8 mouse cellular contexts compared by ENCODE assay signal in the genomic region with DNA sequence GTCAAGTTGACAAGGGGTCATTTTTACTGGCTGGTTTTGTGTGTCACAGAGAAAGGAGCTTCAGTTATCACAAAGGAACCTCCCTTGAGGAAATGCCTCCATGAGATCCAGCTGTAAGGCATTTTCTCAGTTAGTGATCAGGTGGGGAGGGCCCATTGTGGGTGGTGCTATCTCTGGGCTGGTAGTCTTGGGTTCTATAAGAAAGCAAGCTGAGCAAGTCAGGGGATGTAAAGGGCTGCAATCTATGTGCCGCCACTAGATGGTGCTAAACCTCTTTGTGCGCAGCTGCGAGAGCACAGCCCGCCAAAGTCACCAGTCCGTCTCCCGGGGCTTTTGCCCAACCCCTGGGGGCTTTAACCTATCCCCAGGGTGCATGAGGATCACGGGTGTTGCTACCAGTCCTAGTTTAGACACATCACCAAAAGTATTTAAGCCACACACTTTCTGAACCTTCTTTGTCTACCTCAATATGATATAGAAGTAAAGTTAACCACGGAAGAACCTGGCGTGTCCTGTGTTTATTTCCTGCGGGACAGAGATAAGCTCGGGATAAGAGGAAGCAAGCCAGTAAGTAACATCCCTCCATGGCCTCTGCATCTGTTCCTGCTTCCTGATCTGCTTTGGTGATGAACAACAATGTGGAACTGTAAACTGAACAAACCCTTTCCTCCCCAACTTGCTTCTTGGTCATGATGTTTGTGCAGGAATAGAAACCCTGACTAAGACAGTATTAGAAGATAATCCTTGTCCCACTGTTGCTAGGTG. TPM values are rescaled to one million over a fixed set of nuclear protein-coding genes. Genes with fewer than 3 reads are reported as not detected.
DNase-seq lines count a peak whose midpoint lies in the region; ATAC-seq lines count a peak whose summit lies in the region.
"Not testable (repeated sequence)": the region's sequence is repeated elsewhere in the genome, so short reads cannot be mapped to it uniquely, and the experiment has no call there.

No protein-coding gene starts in this region.

- DNase-seq in B cell, adult 2 months, result peak; percentile 76 to 78
- peak; percentile 68 to 76 for DNase-seq in cerebellum, adult 18-20 months
- DNase-seq in frontal cortex, adult 2 months (ENCODE audit: extremely low spot score in 1 of 2, low spot score in 1 of 2), result peak; percentile 55 to 90
- DNase-seq in heart, postnatal 36 days, result peak; percentile 78 to 81
- DNase-seq in kidney, postnatal 4 days, result peak; percentile 83 to 86
- peak; percentile 19 for DNase-seq in naive thymus-derived CD4-positive, alpha-beta T cell, adult 2 months (ENCODE audit: low read depth)

- not testable (repeated sequence) for H3K27me3 ChIP-seq in liver, embryonic 12.5 days (replicated peaks); stomach, embryonic 15.5 days (replicated peaks)

- WGBS in liver, embryonic 12.5 days (ENCODE audit: insufficient replicate concordance), result 2% methylated on average over 11 of the region's 11 CpGs
- WGBS in stomach, embryonic 15.5 days, result 3% methylated on average over 11 of the region's 11 CpGs

- H3K36me3 ChIP-seq in liver, embryonic 12.5 days; stomach, embryonic 15.5 days: not testable (repeated sequence)

- peak overlapping the region; percentile 27 for H3K4me3 ChIP-seq in liver, embryonic 12.5 days
- 0 out of 2 replicates have a peak overlapping the region, but pooled peaks have one; percentile 18 for H3K4me3 ChIP-seq in stomach, embryonic 15.5 days (replicated peaks)

- H3K4me1 ChIP-seq in liver, embryonic 12.5 days; stomach, embryonic 15.5 days: not testable (repeated sequence)

- ATAC-seq in liver, embryonic 12.5 days, result peak; percentile 46; the same call in 1 of the 2 replicates
- ATAC-seq in stomach, embryonic 15.5 days (ENCODE audit: insufficient read depth, low FRiP score, low read depth), result not testable (repeated sequence)

- H3K9ac ChIP-seq in liver, embryonic 12.5 days; stomach, embryonic 15.5 days: not testable (repeated sequence)

- intact Hi-C loops in heart, postnatal 36 days (cut with DNase I), result loop anchor here (1.0 to 10.0 kb wide), 4 partner anchors 55 to 388 kb away; partner anchors contain the start of genes Pask and Ppp1r7

- not testable (repeated sequence) for H3K27ac ChIP-seq in liver, embryonic 12.5 days; stomach, embryonic 15.5 days

- H3K4me2 ChIP-seq in liver, embryonic 12.5 days, result peak overlapping the region; percentile 59
- H3K4me2 ChIP-seq in stomach, embryonic 15.5 days, result peak overlapping the region; percentile 46

- not testable (repeated sequence) for H3K9me3 ChIP-seq in liver, embryonic 12.5 days (replicated peaks); stomach, embryonic 15.5 days

RNA-seq across cellular contexts. Expression of gene Gpr35, which starts 6.1 kb away (rescaled TPM):
- polyA plus RNA-seq in frontal cortex, adult 2 months (2012; rRNA removed), result 0.36 and 0.40 TPM in 2 replicates
- under 1 TPM; 0.36 to 0.41 TPM for total RNA-seq in heart, postnatal 36 days (2021)
- 0.36 and 0.51 TPM in 2 replicates for polyA plus RNA-seq in liver, embryonic 12.5 days (2016; fragmentation: Nextera tagmentation; extraction: Ambion mirVana)
- 6.2 and 7.7 TPM in 2 replicates for polyA plus RNA-seq in stomach, embryonic 15.5 days (2015; fragmentation: Nextera tagmentation; extraction: Ambion mirVana)

RNA-seq across cellular contexts. Expression of gene Capn10, which starts 22.6 kb away (rescaled TPM):
- polyA plus RNA-seq in frontal cortex, adult 2 months (2012; rRNA removed), result 35.3 and 39.4 TPM in 2 replicates
- total RNA-seq in heart, postnatal 36 days (2021), result 1 to 10 TPM; 8.0 to 8.2 TPM
- 12.5 and 12.6 TPM in 2 replicates for polyA plus RNA-seq in liver, embryonic 12.5 days (2016; fragmentation: Nextera tagmentation; extraction: Ambion mirVana)
- 35.5 and 35.9 TPM in 2 replicates for polyA plus RNA-seq in stomach, embryonic 15.5 days (2015; fragmentation: Nextera tagmentation; extraction: Ambion mirVana)

RNA-seq across cellular contexts. Expression of gene Rnpepl1, which starts 46.2 kb away (rescaled TPM):
- 43.1 and 48.1 TPM in 2 replicates for polyA plus RNA-seq in frontal cortex, adult 2 months (2012; rRNA removed)
- 10 to 100 TPM; 79.4 to 82.5 TPM for total RNA-seq in heart, postnatal 36 days (2021)
- 22.1 and 22.3 TPM in 2 replicates for polyA plus RNA-seq in liver, embryonic 12.5 days (2016; fragmentation: Nextera tagmentation; extraction: Ambion mirVana)
- 44.0 and 45.5 TPM in 2 replicates for polyA plus RNA-seq in stomach, embryonic 15.5 days (2015; fragmentation: Nextera tagmentation; extraction: Ambion mirVana)

RNA-seq across cellular contexts. Expression of gene Aqp12, which starts 49.4 kb away (rescaled TPM):
- not detected in 2 replicates for polyA plus RNA-seq in frontal cortex, adult 2 months (2012; rRNA removed)
- total RNA-seq in heart, postnatal 36 days (2021), result not detected
- polyA plus RNA-seq in liver, embryonic 12.5 days (2016; fragmentation: Nextera tagmentation; extraction: Ambion mirVana), result not detected in 2 replicates
- 8.5 and 9.6 TPM in 2 replicates for polyA plus RNA-seq in stomach, embryonic 15.5 days (2015; fragmentation: Nextera tagmentation; extraction: Ambion mirVana)

RNA-seq across cellular contexts. Expression of gene Dusp28, which starts 50.0 kb away (rescaled TPM):
- 45.5 and 47.4 TPM in 2 replicates for polyA plus RNA-seq in frontal cortex, adult 2 months (2012; rRNA removed)
- 10 to 100 TPM; 12.3 to 13.9 TPM for total RNA-seq in heart, postnatal 36 days (2021)
- 7.2 and 7.7 TPM in 2 replicates for polyA plus RNA-seq in liver, embryonic 12.5 days (2016; fragmentation: Nextera tagmentation; extraction: Ambion mirVana)
- polyA plus RNA-seq in stomach, embryonic 15.5 days (2015; fragmentation: Nextera tagmentation; extraction: Ambion mirVana), result 12.8 and 15.9 TPM in 2 replicates

Comparison
In these comparisons a context has a peak if more than half of its experiments do, and no peak if none do; other contexts are left out.
1. DNase-seq: peak in every context shown above with its lines; median percentile 84 in kidney, postnatal 4 days; 80 in heart, postnatal 36 days; 77 in B cell, adult 2 months; 72 in frontal cortex, adult 2 months; 72 in cerebellum, adult 18-20 months; 19 in naive thymus-derived CD4-positive, alpha-beta T cell, adult 2 months.